Mouse (Mus musculus) lung, adult 2 months (tissue): Measurements from ENCODE around the gene Cyb5r1. TPM values are rescaled to one million over a fixed set of nuclear protein-coding genes. Genes with fewer than 3 reads are reported as not detected.
A peak's percentile ranks its signal among the peaks of the same experiment; 100 is the strongest.

ENCODE experiments used
- DNase-seq: peaks from one replicate; pipeline ENCODE4 v3.0.0; 2022
- H3K4me1 ChIP-seq: fragments of 200-500 bp; 2 replicates; pipeline ENCODE4 v1.6.1; 2011; ENCODE audit warnings: low read length; ENCODE audit not compliant: control insufficient read depth, insufficient read depth
- H3K4me3 ChIP-seq: fragments of 200-500 bp; replicated peaks from 2 replicates; pipeline ENCODE3; 2011; ENCODE audit warnings: low read depth, mild to moderate bottlenecking, control low read depth, low read length; ENCODE audit errors: extremely low read depth
- CTCF ChIP-seq: fragments of 200-500 bp; IDR thresholded peaks from 2 replicates; pipeline ENCODE4 v1.5.1; 2011; ENCODE audit warnings: mild to moderate bottlenecking, low read length, control low read depth; ENCODE audit not compliant: insufficient read depth
- POLR2A ChIP-seq: fragments of 200-500 bp; IDR thresholded peaks from 2 replicates; pipeline ENCODE4 v1.6.1; 2011; ENCODE audit warnings: low read depth, mild to moderate bottlenecking, control low read depth, low read length, borderline replicate concordance; ENCODE audit errors: extremely low read depth
- WGBS: fragments of 180-500 bp; shearing (Covaris S2); methylation state at CpG from one replicate; pipeline ENCODE4 v1.1.7; 2018; 5-methylcytosine and 5-hydroxymethylcytosine counted together
- polyA plus RNA-seq: library from polyadenylated mRNA; depleted of rRNA; stranded (reverse); fragments of >200 nt; gene quantifications from 2 replicates; pipeline ENCODE4 v1.2.3, GENCODE M21; 2012

Gene Cyb5r1
- polyA plus RNA-seq, 1 experiment: 59.5 TPM

DNA sequence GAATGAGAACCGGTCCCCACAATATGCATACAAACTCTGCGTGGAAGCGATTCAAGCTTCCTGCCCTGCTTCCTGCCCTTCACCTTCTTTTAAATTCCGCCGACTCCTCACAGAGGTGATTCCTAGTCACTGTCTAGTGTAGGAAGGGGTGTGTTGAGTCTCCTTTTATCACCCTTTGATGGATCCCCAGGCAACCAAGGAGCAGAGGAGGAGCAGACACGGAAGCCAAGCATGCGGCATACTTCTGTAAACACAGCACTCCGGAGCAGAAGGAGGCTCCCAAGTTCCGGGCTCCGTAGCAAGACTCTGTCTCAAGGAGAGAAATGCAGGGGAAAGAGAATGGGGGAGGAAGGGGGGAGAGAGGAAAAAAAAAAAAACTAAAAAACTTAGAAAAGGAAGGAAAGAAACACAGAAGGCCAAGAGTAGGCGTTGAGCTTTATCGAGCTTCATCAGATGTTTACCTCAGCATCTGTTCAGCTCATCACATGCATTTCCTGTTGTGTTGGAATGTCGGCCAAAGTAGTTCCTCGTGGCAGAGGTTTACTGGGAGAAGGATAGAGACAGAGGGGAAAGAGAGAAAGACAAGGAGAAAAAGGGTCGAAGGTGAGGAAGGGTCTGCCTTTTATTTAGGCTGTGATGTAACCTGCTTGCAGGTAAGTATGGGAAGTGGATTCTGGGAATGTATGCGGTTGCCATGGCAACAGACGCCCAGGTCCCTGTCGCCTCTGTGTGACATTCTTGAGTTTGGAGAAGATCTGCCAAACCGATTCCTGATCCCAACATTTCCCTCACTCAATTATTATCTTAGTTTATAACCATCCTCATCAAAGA is 23.3 kb upstream of the Cyb5r1 start:
- H3K4me1 ChIP-seq: 0 out of 2 replicates have a peak, but pooled peaks cover 3% of the 10 kb centered on the region
- 4% methylated on average over 19 of the region's 19 CpGs for WGBS
- no peak for DNase-seq
- TF ChIP-seq POLR2A: no peak
- no peak for TF ChIP-seq CTCF
- peak overlapping the region; percentile 35 for H3K4me3 ChIP-seq

DNA sequence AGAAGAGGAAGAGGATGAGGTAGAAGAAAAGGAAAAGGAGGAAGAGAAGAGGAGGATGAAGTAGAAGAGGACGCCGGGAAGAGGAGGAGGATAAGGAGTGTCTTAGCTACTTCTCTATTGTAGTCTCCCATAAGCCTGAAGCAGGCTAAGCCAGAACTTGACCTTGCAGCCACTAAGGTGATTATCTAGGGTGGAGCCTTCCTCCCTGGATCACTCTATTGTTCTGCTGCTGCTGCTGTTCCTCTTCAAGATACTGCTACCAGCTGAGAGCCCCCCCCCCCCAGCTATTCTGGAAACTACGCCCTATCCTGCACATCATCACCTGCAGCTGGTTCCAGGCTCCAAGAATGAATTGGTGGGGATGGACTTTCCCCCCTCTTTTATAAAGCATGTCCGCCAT is 20.8 kb upstream of the Cyb5r1 start:
- WGBS: 72% methylated on average over 4 of the region's 4 CpGs
- DNase-seq: no peak
- H3K4me3 ChIP-seq: no peak overlapping the region
- TF ChIP-seq CTCF (no peak), POLR2A (no peak)
- 0 out of 2 replicates have a peak, but pooled peaks cover 3% of the 10 kb centered on the region for H3K4me1 ChIP-seq

DNA sequence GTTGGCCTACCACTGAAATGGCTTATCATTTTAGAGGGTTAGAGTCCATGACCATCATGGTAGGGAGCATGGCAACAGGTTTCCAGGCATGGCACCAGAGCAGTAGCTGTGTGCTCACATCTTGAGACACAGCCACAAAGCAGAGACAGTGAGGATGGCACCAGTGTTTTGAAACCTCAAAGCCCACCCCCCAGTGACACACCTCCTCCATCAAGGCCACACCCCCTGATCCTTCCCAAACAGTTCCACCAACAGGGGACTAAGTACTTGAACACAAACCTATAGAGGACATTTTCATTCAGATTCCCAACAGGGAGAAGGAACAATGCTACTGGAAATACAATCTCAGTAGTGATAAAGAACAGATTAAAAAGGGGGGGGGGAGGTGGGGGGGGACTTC is 20.2 kb upstream of the Cyb5r1 start:
- DNase-seq: no peak
- Histone ChIP-seq H3K4me3 (no peak overlapping the region), H3K4me1 (0 out of 2 replicates have a peak, but pooled peaks cover 3% of the 10 kb centered on the region)
- no peak for TF ChIP-seq POLR2A
- TF ChIP-seq CTCF: no peak

DNA sequence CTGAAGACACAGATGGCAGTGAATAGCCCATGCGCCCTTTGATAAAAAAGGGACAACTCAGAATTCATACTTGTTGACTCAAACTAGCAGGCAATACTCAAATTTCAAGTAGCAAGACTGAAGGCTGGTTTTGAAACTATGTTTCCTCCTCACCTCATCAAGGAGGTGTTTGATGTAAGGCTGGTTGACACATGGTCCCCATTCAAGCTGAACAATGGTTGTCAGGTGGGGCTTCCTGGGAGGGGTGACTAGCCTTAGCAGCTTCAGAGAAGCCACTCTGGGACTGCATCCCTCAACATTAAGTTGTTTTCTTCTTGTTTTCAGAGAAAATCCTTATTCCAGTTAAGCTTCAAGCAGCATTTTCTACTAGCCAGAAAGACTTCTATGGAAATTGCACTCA is 19.7 kb upstream of the Cyb5r1 start, which contains the start of gene 4933406M09Rik:
Gene 4933406M09Rik, plus strand, starts transcription at position 275 of the 400 bp plus-strand sequence.
- whole genome bisulfite sequencing: 98% methylated on average over 1 of the region's 1 CpGs
- Histone ChIP-seq H3K4me1 (0 out of 2 replicates have a peak, but pooled peaks cover 3% of the 10 kb centered on the region), H3K4me3 (no peak within 1 kb of the TSS)
- DNase-seq: no peak
- TF ChIP-seq CTCF (no peak), POLR2A (no peak)

DNA sequence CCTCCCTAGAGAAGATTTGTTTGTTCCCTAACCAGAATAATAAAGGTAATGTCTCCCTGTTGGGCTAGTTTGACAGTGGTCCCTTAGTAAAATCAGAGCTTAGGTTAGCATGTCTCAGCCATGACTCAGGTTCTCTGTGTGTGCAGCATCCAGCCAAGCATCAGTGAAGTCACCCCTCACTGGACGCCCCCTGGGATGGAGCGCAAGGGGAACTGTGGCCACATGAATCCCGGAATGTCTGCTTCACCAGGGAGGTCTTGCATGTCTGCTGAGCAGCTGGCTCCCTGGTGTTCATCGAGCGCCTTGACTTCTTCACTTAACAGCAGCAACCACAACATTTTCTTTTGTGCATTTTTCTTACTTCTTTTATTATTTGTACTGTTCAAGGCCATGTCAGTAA is 11.5 kb upstream of the Cyb5r1 start:
- Histone ChIP-seq H3K4me1 (no peaks in the 10 kb centered on the region), H3K4me3 (no peak overlapping the region)
- WGBS: 47% methylated on average over 5 of the region's 5 CpGs
- DNase-seq: no peak
- TF ChIP-seq POLR2A (no peak), CTCF (no peak)

DNA sequence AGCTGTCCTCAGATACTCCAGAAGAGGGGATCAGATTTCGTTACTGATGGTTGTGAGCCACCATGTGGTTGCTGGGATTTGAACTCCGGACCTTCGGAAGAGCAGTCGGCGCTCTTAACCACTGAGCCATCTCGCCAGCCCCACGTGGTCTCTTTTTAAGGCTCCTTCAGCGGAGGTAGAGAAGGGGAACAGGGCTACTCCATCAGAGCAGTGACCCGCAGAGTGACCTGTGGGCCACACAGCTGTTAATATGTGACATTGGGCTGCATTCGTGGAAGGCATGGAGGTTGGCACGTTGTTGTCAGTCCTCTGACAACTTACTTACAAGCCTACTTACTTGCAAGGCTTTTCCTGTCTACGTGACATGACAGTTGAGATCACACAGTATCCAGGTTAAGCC is 7.1 kb upstream of the Cyb5r1 start:
- no peak overlapping the region for H3K4me3 ChIP-seq
- TF ChIP-seq CTCF (no peak), POLR2A (no peak)
- no peak for DNase-seq
- WGBS: 86% methylated on average over 12 of the region's 12 CpGs
- no peaks in the 10 kb centered on the region for H3K4me1 ChIP-seq

DNA sequence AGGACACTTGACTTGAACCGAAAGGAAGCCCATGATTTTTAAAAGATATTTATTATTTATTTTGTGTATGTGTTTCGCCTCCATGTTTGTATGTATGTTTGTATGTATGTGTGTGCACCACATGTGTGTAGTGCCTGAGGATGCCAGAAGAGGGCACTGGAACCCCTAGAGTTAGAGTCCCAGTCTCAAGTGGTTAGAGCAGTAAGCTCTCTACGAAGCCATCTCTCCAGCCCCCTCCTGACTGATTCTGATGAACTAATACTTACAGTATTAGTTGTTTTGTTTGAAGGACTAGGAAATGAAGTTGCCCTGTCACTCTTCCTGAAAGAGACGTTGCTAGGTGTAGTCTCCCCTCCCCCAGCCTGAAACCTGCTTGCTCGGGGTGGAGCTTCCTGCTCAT is 5.6 kb upstream of the Cyb5r1 start:
- TF ChIP-seq POLR2A: no peak
- no peak for TF ChIP-seq CTCF
- no peak for DNase-seq
- Histone ChIP-seq H3K4me1 (no peaks in the 10 kb centered on the region), H3K4me3 (no peak overlapping the region)
- 58% methylated on average over 5 of the region's 5 CpGs for WGBS

DNA sequence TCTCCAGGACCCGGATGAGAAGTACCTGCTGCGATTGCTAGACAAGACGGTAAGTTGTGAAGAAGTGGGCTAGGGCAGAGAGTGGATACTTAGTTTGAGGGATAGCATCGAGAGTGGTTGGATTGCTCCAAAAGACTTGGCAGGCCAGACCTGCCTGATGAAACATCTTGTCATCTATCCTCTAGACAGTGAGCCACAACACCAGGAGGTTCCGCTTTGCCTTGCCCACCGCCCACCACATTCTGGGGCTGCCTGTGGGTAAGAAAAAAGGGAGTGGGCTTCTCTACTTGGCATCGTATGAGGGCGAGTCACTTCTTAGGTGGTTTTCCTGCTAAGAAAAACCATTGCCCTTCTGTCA is 1.0 kb downstream of the Cyb5r1 start:
- TF ChIP-seq CTCF (no peak), POLR2A (no peak)
- Histone ChIP-seq H3K4me3 (peak overlapping the region; percentile 76), H3K4me1 (0 out of 2 replicates have a peak, but pooled peaks cover 2% of the 10 kb centered on the region)
- DNase-seq: no peak
- 23% methylated on average over 8 of the region's 8 CpGs for WGBS

DNA sequence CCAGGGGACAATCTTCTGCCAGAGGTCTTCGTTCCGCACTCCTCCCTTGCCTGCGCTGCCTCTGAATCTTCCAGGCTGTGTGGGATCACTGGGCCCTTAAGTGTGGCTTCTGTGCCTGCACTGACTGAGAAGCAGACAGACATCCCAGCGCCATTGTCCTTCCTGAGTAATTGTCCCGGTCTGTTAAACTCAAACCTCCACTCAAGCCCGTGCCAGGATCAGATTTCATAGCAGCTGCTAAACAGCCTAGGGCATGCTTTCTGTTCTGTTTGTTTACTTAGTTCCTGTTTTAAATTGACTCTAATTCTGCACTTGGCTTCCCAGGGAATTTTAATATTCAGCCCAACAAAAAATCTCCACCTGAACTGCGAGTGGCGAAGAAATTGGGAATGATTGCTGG is 2.7 kb downstream of the Cyb5r1 start:
- WGBS: 77% methylated on average over 8 of the region's 8 CpGs
- TF ChIP-seq CTCF (no peak), POLR2A (no peak)
- no peak for DNase-seq
- Histone ChIP-seq H3K4me3 (no peak overlapping the region), H3K4me1 (0 out of 2 replicates have a peak, but pooled peaks cover 2% of the 10 kb centered on the region)
